Mouse (Mus musculus): ENCODE data around the gene Pdlim7. TPM values are rescaled to one million over a fixed set of nuclear protein-coding genes. Genes with fewer than 3 reads are reported as not detected.
A peak's percentile ranks its signal among the peaks of the same experiment; 100 is the strongest.

Pdlim7 gene
- total and polyA plus RNA-seq, 2 experiments from 2014 or later: 41.3 to 153 TPM

GRCm38 (mm10) chr13:55446483-55447105 lies 66.9 kb downstream of the Pdlim7 start:
- Histone ChIP-seq H3K27me3 (ENCODE audit: insufficient read depth, low read length) (no peaks in the 10 kb centered on the region), H3K9me3 (ENCODE audit: low read length) (no peaks in the 10 kb centered on the region), H3K9ac (replicated peaks; ENCODE audit: low read length, poor library complexity, severe bottlenecking) (peak overlapping the region; percentile 80), H3K4me2 (ENCODE audit: low read depth, low read length, poor library complexity, severe bottlenecking) (peak overlapping the region; percentile 86), H3K27ac (ENCODE audit: low read depth, low read length) (no peak overlapping the region), H3K4me3 (ENCODE audit: low read depth, low read length) (peak overlapping the region; percentile 80; the same call in 1 of the 2 replicates), H3K4me1 (ENCODE audit: insufficient read depth, low read length) (peaks cover 9% of the 10 kb centered on the region; the same call in 1 of the 2 replicates), H3K36me3 (ENCODE audit: insufficient read depth, low read length) (peaks cover 17% of the 10 kb centered on the region)
- ATAC-seq (ENCODE audit: low FRiP score) (no peak), DNase-seq (ENCODE audit: low spot score) (no peak)
- WGBS: 83% methylated on average over 6 of the region's 6 CpGs
- TF ChIP-seq CTCF (IDR thresholded peaks at IDR 0.05): no peak

Small RNA genes within 50 kb of the gene (microRNA-seq; reads per million reads assigned to microRNA genes)
- not detected for gene Mir6943 (ENCODE audit: borderline number of aligned reads)
- 38.9 reads per million, percentile 35 among the genes with 10 or more reads in this experiment for gene Mir6944 (ENCODE audit: borderline number of aligned reads)
- 4.7 reads per million, percentile 10 among the genes with 10 or more reads in this experiment for gene Mir6945 (ENCODE audit: borderline number of aligned reads)

Other genes starting within 250 kb of the Pdlim7 start
- gene Prelid1, start 193.2 kb downstream of the Pdlim7 start, total RNA-seq (2014; rRNA removed): 208 and 210 TPM in 2 replicates
- gene Prelid1, start 193.2 kb downstream of the Pdlim7 start, polyA plus RNA-seq (2015; fragmentation: Nextera tagmentation; extraction: Ambion mirVana): 318 and 326 TPM in 2 replicates
- gene Rab24, start 191.7 kb downstream of the Pdlim7 start, total RNA-seq (2014; rRNA removed): 70.0 and 88.1 TPM in 2 replicates
- 83.2 and 84.2 TPM in 2 replicates for gene Rab24, start 191.7 kb downstream of the Pdlim7 start, polyA plus RNA-seq (2015; fragmentation: Nextera tagmentation; extraction: Ambion mirVana)
- 6.6 and 7.2 TPM in 2 replicates for gene Mxd3, start 183.9 kb downstream of the Pdlim7 start, total RNA-seq (2014; rRNA removed)
- 3.5 and 3.6 TPM in 2 replicates for gene Mxd3, start 183.9 kb downstream of the Pdlim7 start, polyA plus RNA-seq (2015; fragmentation: Nextera tagmentation; extraction: Ambion mirVana)
- 55.7 and 55.9 TPM in 2 replicates for gene Lman2, start 150.9 kb downstream of the Pdlim7 start, total RNA-seq (2014; rRNA removed)
- gene Lman2, start 150.9 kb downstream of the Pdlim7 start, polyA plus RNA-seq (2015; fragmentation: Nextera tagmentation; extraction: Ambion mirVana): 32.8 and 35.0 TPM in 2 replicates
- 0.44 and 1.1 TPM in 2 replicates for gene Rgs14, start 143.9 kb downstream of the Pdlim7 start, total RNA-seq (2014; rRNA removed)
- 1.3 and 1.5 TPM in 2 replicates for gene Rgs14, start 143.9 kb downstream of the Pdlim7 start, polyA plus RNA-seq (2015; fragmentation: Nextera tagmentation; extraction: Ambion mirVana)
- not detected in 2 replicates for gene Slc34a1, start 115.5 kb downstream of the Pdlim7 start, total RNA-seq (2014; rRNA removed)
- 0.04 TPM in 1 of 2 replicates, not detected in the other for gene Slc34a1, start 115.5 kb downstream of the Pdlim7 start, polyA plus RNA-seq (2015; fragmentation: Nextera tagmentation; extraction: Ambion mirVana)
- gene Pfn3, start 98.4 kb downstream of the Pdlim7 start, total RNA-seq (2014; rRNA removed): 0.71 TPM in 1 of 2 replicates, not detected in the other
- 1.5 and 1.6 TPM in 2 replicates for gene Pfn3, start 98.4 kb downstream of the Pdlim7 start, polyA plus RNA-seq (2015; fragmentation: Nextera tagmentation; extraction: Ambion mirVana)
- gene F12, start 86.9 kb downstream of the Pdlim7 start, total RNA-seq (2014; rRNA removed): not detected in 2 replicates
- gene F12, start 86.9 kb downstream of the Pdlim7 start, polyA plus RNA-seq (2015; fragmentation: Nextera tagmentation; extraction: Ambion mirVana): 0.43 and 0.49 TPM in 2 replicates
- gene Grk6, start 68.6 kb downstream of the Pdlim7 start, total RNA-seq (2014; rRNA removed): 70.4 and 71.9 TPM in 2 replicates
- gene Grk6, start 68.6 kb downstream of the Pdlim7 start, polyA plus RNA-seq (2015; fragmentation: Nextera tagmentation; extraction: Ambion mirVana): 35.5 and 35.8 TPM in 2 replicates
- gene Prr7, start 49.4 kb downstream of the Pdlim7 start, total RNA-seq (2014; rRNA removed): 101 and 131 TPM in 2 replicates
- 6.6 and 8.1 TPM in 2 replicates for gene Prr7, start 49.4 kb downstream of the Pdlim7 start, polyA plus RNA-seq (2015; fragmentation: Nextera tagmentation; extraction: Ambion mirVana)
- 498 and 510 TPM in 2 replicates for gene Dbn1, start 25.6 kb downstream of the Pdlim7 start, total RNA-seq (2014; rRNA removed)
- 482 and 484 TPM in 2 replicates for gene Dbn1, start 25.6 kb downstream of the Pdlim7 start, polyA plus RNA-seq (2015; fragmentation: Nextera tagmentation; extraction: Ambion mirVana)
- 3.0 and 4.5 TPM in 2 replicates for gene Dok3, start 15.6 kb upstream of the Pdlim7 start, total RNA-seq (2014; rRNA removed)
- 1.4 and 1.6 TPM in 2 replicates for gene Dok3, start 15.6 kb upstream of the Pdlim7 start, polyA plus RNA-seq (2015; fragmentation: Nextera tagmentation; extraction: Ambion mirVana)
- gene Ddx41, start 23.0 kb upstream of the Pdlim7 start, total RNA-seq (2014; rRNA removed): 51.9 and 58.9 TPM in 2 replicates
- 45.4 and 49.1 TPM in 2 replicates for gene Ddx41, start 23.0 kb upstream of the Pdlim7 start, polyA plus RNA-seq (2015; fragmentation: Nextera tagmentation; extraction: Ambion mirVana)
- gene Fam193b, start 57.4 kb upstream of the Pdlim7 start, total RNA-seq (2014; rRNA removed): 73.9 and 90.6 TPM in 2 replicates
- 42.7 and 43.5 TPM in 2 replicates for gene Fam193b, start 57.4 kb upstream of the Pdlim7 start, polyA plus RNA-seq (2015; fragmentation: Nextera tagmentation; extraction: Ambion mirVana)
- gene Tmed9, start 60.1 kb upstream of the Pdlim7 start, total RNA-seq (2014; rRNA removed): 57.6 and 62.5 TPM in 2 replicates
- gene Tmed9, start 60.1 kb upstream of the Pdlim7 start, polyA plus RNA-seq (2015; fragmentation: Nextera tagmentation; extraction: Ambion mirVana): 101 and 102 TPM in 2 replicates
- gene B4galt7, start 86.2 kb upstream of the Pdlim7 start, total RNA-seq (2014; rRNA removed): 62.6 and 67.7 TPM in 2 replicates
- gene B4galt7, start 86.2 kb upstream of the Pdlim7 start, polyA plus RNA-seq (2015; fragmentation: Nextera tagmentation; extraction: Ambion mirVana): 50.1 and 55.1 TPM in 2 replicates
- gene Caml, start 109.3 kb upstream of the Pdlim7 start, total RNA-seq (2014; rRNA removed): 90.6 and 101 TPM in 2 replicates
- gene Caml, start 109.3 kb upstream of the Pdlim7 start, polyA plus RNA-seq (2015; fragmentation: Nextera tagmentation; extraction: Ambion mirVana): 113 and 114 TPM in 2 replicates
- gene Ddx46, start 121.4 kb upstream of the Pdlim7 start, total RNA-seq (2014; rRNA removed): 22.3 and 29.8 TPM in 2 replicates
- 20.4 and 21.9 TPM in 2 replicates for gene Ddx46, start 121.4 kb upstream of the Pdlim7 start, polyA plus RNA-seq (2015; fragmentation: Nextera tagmentation; extraction: Ambion mirVana)
- 164 and 177 TPM in 2 replicates for gene B230219D22Rik, start 179.4 kb upstream of the Pdlim7 start, total RNA-seq (2014; rRNA removed)
- gene B230219D22Rik, start 179.4 kb upstream of the Pdlim7 start, polyA plus RNA-seq (2015; fragmentation: Nextera tagmentation; extraction: Ambion mirVana): 58.4 and 62.8 TPM in 2 replicates
- gene Txndc15, start 201.0 kb upstream of the Pdlim7 start, total RNA-seq (2014; rRNA removed): 93.4 and 108 TPM in 2 replicates
- gene Txndc15, start 201.0 kb upstream of the Pdlim7 start, polyA plus RNA-seq (2015; fragmentation: Nextera tagmentation; extraction: Ambion mirVana): 137 and 142 TPM in 2 replicates
- 7.2 and 8.6 TPM in 2 replicates for gene Pcbd2, start 213.7 kb upstream of the Pdlim7 start, total RNA-seq (2014; rRNA removed)
- gene Pcbd2, start 213.7 kb upstream of the Pdlim7 start, polyA plus RNA-seq (2015; fragmentation: Nextera tagmentation; extraction: Ambion mirVana): 28.2 and 30.6 TPM in 2 replicates

Data from midbrain, postnatal 0 days (tissue).